Mouse (Mus musculus): ENCODE data around the gene Zcchc17. TPM values are rescaled to one million over a fixed set of nuclear protein-coding genes. Genes with fewer than 3 reads are reported as not detected.

Gene Zcchc17
- polyA plus RNA-seq, 1 experiment, result 24.5 TPM

DNA sequence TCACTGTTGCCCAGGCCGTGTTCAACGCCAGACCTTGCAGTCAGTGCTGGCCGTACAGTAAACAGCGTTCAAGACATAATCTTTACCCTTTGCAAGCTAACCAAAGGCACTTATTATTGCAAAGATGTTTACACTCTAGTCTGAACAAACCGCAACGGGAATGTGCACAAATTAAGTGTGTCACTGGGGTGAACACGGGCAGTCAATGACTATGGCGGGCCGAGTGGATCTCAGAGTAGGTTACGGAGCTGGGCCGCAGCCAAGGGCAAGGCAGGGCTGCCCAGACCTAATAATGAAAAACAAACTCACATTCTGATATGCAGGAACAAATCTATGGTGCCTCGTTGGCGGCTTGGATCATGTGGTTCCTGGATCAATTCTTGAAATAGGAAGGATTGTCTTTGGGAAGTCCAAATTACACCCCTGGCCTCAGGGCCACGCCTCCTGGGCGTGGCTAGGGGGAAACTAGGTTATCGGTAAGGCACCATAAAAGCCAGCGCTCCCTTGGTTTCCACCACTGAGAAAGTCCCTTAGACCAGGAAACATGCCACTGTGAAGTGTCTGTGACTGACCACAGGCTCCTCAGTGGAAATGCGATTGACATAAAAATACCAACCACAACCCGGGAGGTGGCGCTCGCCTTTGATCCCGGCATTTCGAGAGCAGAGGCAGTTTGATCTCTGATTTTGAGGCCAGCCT is 64.5 kb downstream of the Zcchc17 start:
- 21% methylated on average over 23 of the region's 23 CpGs for WGBS
- DNase-seq (ENCODE audit: low read depth, low spot score), result peak; percentile 65

DNA sequence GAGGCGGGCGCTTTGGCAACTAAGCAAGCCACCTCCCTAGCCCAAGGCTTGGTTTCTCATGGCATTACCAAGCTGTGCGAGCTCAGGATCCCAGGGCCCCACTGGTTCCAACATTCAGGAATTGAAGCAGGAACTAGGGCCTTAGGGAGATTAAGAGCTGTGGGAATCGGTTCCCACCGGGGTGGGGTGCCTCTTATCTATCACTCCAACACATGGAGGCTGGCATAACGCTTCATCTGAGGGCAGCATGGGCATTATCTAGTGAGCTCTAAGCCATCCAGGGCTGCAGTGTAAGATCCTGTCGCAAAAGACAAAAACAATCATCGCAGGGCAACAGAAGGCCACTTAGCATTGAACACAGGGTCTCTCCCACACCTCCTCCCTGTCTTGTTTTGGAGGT is 65.2 kb downstream of the Zcchc17 start:
- 86% methylated on average over 8 of the region's 8 CpGs for WGBS
- DNase-seq (ENCODE audit: low read depth, low spot score), result no peak

- DNase-seq (ENCODE audit: low read depth, low spot score), result peak; percentile 85
- WGBS, result under 1% methylated on average over 4 of the region's 4 CpGs
Measured at GRCm38 (mm10) chr4:130292271-130292670, 67.5 kb downstream of the Zcchc17 start.

DNA sequence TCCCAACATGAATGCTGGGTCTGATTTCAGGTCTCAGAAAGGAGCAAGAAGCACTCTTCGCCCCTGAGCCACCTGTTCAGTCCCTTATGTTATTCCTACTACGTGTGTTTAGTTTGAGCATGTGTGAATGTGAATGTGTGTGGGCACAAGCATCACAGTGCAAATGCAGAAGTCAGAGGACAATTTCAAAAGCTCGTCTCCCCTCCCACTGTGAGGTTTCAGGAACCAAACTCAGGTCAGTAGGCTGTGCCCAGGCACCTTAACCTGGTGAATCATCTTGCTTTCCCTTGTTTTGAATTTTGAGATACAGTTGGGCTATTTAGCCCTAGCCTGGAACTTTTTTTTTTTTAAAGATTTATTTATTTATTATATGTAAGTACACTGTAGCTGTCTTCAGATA is 69.9 kb downstream of the Zcchc17 start:
- DNase-seq (ENCODE audit: low read depth, low spot score), result no peak
- WGBS, result 84% methylated on average over 3 of the region's 3 CpGs

DNA sequence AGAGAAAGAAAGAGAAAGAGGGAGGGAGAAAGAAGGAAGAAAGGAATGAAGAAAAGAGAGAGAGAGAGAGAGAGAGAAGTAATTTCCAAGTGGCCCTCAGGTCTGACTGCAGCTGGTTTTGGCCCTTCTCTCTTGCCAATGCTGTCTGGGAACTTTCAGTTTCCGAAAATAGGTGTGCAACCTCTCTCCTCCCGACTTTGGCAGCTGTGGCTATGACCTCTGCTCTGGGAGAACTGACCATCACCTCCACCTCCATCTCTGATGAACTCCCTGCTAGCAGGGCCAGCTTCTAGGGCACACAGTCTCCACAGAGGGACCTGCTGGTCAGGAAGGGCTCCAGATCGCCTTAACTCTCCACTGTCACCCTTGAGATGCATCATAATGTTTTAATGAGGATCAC is 73.2 kb downstream of the Zcchc17 start:
- no peak for DNase-seq (ENCODE audit: low read depth, low spot score)
- WGBS, result 29% methylated on average over 3 of the region's 3 CpGs

- WGBS, result 81% methylated on average over 9 of the region's 9 CpGs
- DNase-seq (ENCODE audit: low read depth, low spot score), result no peak
Measured at GRCm38 (mm10) chr4:130283826-130284225, 75.9 kb downstream of the Zcchc17 start.

DNA sequence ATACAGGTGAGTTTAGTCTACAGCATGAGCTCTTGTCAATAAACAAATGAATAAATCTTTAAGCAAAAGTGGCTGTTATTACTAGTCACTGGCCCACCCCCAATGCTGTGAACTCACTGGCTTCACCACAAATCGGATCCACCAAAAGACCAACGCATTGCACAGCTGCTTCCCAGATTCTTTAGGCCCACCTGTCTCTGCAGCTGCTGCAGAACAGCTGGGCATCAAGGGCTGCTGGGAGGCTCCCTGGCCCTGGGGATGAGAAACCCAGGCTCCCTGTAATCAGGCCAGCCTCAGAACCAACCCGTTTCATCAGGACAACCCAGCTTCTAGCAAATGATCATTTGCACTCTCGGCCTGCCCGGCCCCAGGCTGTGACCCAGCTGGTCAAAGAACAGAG is 76.9 kb downstream of the Zcchc17 start:
- 71% methylated on average over 5 of the region's 5 CpGs for WGBS

GRCm38 (mm10) chr4:130279105-130279504 is 80.6 kb downstream of the Zcchc17 start, which contains the start of gene Serinc2:
Gene Serinc2, minus strand, starts transcription at chr4:130279205.
- WGBS, result 81% methylated on average over 2 of the region's 2 CpGs
- no peak for DNase-seq (ENCODE audit: low read depth, low spot score)

More for the DNA sequence above, 76.9 kb downstream of the Zcchc17 start:
- DNase-seq (ENCODE audit: low read depth, low spot score), result no peak

DNA sequence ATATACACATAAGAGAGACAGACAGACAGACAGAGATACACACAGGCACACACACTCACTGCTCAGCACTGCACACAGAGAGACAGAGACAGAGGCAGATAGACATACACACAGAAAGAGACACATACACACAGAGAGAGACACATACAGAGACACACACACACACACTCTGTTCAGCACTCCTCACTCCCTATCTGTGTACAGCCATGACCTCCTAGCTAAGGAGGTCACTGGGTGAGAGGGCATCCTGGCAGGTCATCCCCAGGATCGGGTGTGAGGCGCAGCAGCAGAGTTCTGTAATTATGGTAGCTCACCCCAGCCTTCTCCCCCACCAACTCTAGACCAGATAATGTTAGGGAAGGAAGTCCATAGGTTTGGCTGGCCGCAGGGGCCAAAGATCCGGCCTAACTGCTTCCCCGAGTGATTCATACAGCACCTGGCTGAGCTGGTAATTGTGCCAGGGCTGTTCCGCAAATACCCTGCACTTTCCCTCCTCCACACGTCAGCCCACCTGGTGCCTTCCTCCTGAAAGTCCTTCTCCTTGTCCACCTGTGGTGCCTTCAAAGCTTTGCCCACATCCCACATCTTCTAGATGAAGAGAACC is 83.1 kb downstream of the Zcchc17 start:
- DNase-seq (ENCODE audit: low read depth, low spot score), result no peak
- WGBS, result 22% methylated on average over 7 of the region's 7 CpGs

- 37% methylated on average over 5 of the region's 5 CpGs for WGBS
- no peak for DNase-seq (ENCODE audit: low read depth, low spot score)
Measured at GRCm38 (mm10) chr4:130275823-130276105, 84.0 kb downstream of the Zcchc17 start.

GRCm38 (mm10) chr4:130275016-130275822 is 84.5 kb downstream of the Zcchc17 start:
- DNase-seq (ENCODE audit: low read depth, low spot score), result no peak
- WGBS, result 2% methylated on average over 62 of the region's 62 CpGs

DNA sequence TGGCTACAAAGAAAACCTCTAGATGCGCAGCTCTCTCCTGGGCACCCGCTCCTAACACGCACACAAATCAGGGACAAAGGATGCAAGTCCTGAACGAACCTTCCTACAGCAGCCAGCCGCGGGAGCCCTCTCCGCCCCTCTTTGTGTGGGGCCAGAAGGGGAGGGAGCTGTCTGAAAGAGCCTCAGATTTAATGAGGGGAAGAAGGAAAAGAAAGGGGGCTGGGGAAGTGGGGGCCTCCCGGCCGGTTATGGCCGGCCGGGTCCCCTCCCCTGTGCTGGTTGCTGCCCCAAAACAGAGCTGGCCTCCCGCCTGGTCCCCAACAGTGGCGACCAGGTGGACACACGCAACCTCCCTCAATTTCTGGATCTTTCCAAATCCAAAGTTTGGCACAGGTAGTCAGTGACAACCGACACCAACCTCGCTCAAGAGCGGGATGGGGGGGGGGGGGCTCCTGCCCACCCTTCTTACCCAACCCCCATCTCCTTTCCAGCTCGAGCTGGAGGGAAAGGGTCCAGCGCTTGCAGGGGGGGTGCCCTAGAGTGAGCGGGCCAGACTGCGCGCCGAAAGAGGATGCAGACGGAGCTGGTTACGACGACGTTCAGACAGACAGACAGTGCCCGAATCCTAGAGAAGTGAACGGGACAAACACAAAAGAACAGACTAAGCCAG is 85.3 kb downstream of the Zcchc17 start:
- 1% methylated on average over 29 of the region's 29 CpGs for WGBS
- no peak for DNase-seq (ENCODE audit: low read depth, low spot score)

GRCm38 (mm10) chr4:130273698-130274345 is 85.9 kb downstream of the Zcchc17 start:
- no peak for DNase-seq (ENCODE audit: low read depth, low spot score)
- 9% methylated on average over 11 of the region's 12 CpGs for WGBS

- no peak for DNase-seq (ENCODE audit: low read depth, low spot score)
- WGBS, result 82% methylated on average over 6 of the region's 6 CpGs
Measured at GRCm38 (mm10) chr4:130270611-130271347, 89.0 kb downstream of the Zcchc17 start.

- DNase-seq (ENCODE audit: low read depth, low spot score), result no peak
- 86% methylated on average over 8 of the region's 8 CpGs for WGBS
Measured at GRCm38 (mm10) chr4:130270089-130270488, 89.7 kb downstream of the Zcchc17 start.

DNA sequence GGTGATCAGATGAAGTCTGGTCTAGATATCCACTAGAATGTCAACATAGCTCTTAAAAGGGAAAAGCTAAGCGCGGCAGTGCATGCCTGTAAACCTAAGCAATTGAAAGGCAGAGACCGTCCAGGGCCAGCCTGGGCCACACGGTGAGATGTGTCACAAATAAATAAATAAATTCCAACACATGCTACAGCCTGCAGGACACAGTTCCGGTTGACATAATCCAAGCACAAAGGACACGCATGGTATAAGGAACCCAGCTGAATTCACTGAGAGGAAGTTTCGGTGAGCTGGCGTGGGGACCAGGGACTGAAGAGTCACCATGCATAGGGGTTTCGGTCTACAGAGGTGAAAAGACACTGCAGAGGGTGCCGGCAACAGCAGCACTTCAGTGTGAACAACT is 91.0 kb downstream of the Zcchc17 start:
- 83% methylated on average over 10 of the region's 10 CpGs for WGBS
- DNase-seq (ENCODE audit: low read depth, low spot score), result no peak

DNA sequence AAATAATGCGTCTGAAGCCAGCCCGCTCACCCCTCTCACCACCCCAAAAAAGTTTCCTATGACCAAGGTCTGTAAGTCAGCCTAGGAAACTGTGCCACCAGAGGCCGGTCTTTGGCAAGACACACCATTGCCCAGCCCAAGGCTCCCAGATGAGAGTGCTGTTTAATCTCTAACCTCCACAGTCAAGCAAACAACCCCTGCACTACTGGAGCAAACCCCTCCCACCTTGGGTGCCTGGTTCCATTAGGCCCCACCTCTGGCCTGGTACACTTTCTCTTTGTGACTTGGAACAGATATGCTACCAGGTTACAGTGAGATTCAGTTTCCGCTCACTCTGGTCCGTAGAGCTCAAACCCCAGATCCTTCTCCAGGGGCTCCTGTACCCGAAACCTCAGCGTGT is 92.7 kb downstream of the Zcchc17 start:
- WGBS, result 35% methylated on average over 7 of the region's 7 CpGs
- no peak for DNase-seq (ENCODE audit: low read depth, low spot score)

- 12% methylated on average over 9 of the region's 9 CpGs for WGBS
- DNase-seq (ENCODE audit: low read depth, low spot score), result no peak
Measured at GRCm38 (mm10) chr4:130266601-130267000, 93.1 kb downstream of the Zcchc17 start.

Data from large intestine, adult 2 months (tissue).